Mouse (Mus musculus) heart, embryonic 13.5 days (tissue): Measurements from ENCODE around the gene Ano3. TPM values are rescaled to one million over a fixed set of nuclear protein-coding genes. Genes with fewer than 3 reads are reported as not detected.
A peak's percentile ranks its signal among the peaks of the same experiment; 100 is the strongest.
"Not testable (repeated sequence)": the region's sequence is repeated elsewhere in the genome, so short reads cannot be mapped to it uniquely, and the experiment has no call there.

Source experiments
- ATAC-seq: fragments of 200-750 bp; cut with Nextera tagmentation; 2 replicates; pipeline ENCODE4 v1.8.0; 2017; ENCODE audit warnings: moderate TSS enrichment; ENCODE audit not compliant: insufficient number of reproducible peaks, low FRiP score, low TSS enrichment; ENCODE audit errors: extremely low read depth
- H3K27ac ChIP-seq: fragments of 300-500 bp; sonication (generic); replicated peaks from 2 replicates; pipeline ENCODE4 v1.5.1; 2015; ENCODE audit warnings: moderate library complexity, mild to moderate bottlenecking, inconsistent platforms
- H3K27me3 ChIP-seq: fragments of 300-500 bp; sonication (generic); replicated peaks from 2 replicates; pipeline ENCODE4 v1.6.1; 2015; ENCODE audit warnings: mild to moderate bottlenecking, inconsistent platforms
- H3K36me3 ChIP-seq: fragments of 300-500 bp; sonication (generic); 2 replicates; pipeline ENCODE4 v1.6.1; 2015; ENCODE audit warnings: mild to moderate bottlenecking, inconsistent platforms
- H3K4me1 ChIP-seq: fragments of 300-500 bp; sonication (generic); 2 replicates; pipeline ENCODE4 v1.6.1; 2015; ENCODE audit warnings: inconsistent platforms
- H3K4me2 ChIP-seq: fragments of 300-500 bp; sonication (generic); 2 replicates; pipeline ENCODE4 v1.6.1; 2015; ENCODE audit warnings: inconsistent platforms, mild to moderate bottlenecking, moderate library complexity
- H3K4me3 ChIP-seq: fragments of 300-500 bp; sonication (generic); 2 replicates; pipeline ENCODE4 v1.5.1; 2015; ENCODE audit warnings: moderate library complexity, mild to moderate bottlenecking, inconsistent platforms
- H3K9ac ChIP-seq: fragments of 300-500 bp; sonication (generic); 2 replicates; pipeline ENCODE4 v1.6.1; 2015; ENCODE audit warnings: inconsistent platforms, mild to moderate bottlenecking, moderate library complexity
- H3K9me3 ChIP-seq: fragments of 300-500 bp; sonication (generic); 2 replicates; pipeline ENCODE4 v1.6.1; 2016; ENCODE audit warnings: inconsistent platforms
- WGBS: fragments of 180-500 bp; shearing (Covaris S2); methylation state at CpG from one replicate; pipeline ENCODE4 v1.1.7; 2015; ENCODE audit warnings: mixed read lengths; 5-methylcytosine and 5-hydroxymethylcytosine counted together
- polyA plus RNA-seq: library from polyadenylated mRNA; unstranded; fragments of >200 nt; fragmentation: Nextera tagmentation; extraction: Ambion mirVana; gene quantifications from 2 replicates; pipeline ENCODE4 v1.2.1, GENCODE M21; 2015

Ano3 gene
- 0.20 and 0.23 TPM in 2 replicates for polyA plus RNA-seq

DNA sequence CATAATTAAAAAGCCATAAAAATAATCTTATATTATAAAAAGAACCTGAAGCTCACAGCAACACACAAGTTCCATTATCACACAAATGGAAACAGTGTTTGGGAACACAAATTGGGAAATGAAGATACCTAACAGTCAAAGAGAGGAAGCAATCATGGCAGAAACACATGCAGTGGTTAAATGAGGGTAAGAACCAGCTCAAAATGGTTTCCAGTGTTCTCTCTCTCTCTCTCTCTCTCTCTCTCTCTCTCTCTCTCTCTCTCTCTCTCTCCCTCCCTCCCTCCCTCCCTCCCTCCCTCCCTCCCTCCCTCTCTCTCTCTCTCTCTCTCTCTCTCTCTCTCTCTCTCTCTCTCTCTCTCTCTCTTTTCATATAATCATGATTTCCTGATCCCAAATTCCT lies at the start of gene Ano3:
Gene Ano3 (minus strand): TSS at position 101 of the 400 bp plus-strand sequence.
- H3K4me3 ChIP-seq, result peak within 1 kb of the TSS; percentile 39
- not testable (repeated sequence) for ATAC-seq, H3K27me3 ChIP-seq, H3K9me3 ChIP-seq, H3K27ac ChIP-seq, H3K4me1 ChIP-seq, H3K36me3 ChIP-seq
- H3K4me2 ChIP-seq, result peak within 1 kb of the TSS; percentile 71
- peak within 1 kb of the TSS; percentile 29; the same call in 1 of the 2 replicates for H3K9ac ChIP-seq

DNA sequence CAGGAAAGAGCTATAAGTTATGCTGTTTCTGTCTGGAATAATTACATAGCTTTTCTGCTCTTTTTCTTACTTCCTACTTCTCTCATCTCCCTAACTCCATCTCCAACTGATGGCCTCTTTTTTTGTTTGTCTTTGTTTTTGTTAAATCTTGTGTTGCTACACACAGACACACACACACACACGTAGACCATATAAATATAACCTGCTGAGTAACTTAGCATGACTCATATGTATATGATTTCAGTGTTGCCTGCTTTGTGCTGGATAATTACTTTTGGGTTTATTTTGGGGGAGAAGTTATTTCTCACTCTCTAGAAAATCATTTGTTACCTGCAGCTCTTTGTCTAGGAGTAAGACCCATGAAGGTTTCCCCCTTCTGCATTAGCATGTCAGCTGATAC lies 39.3 kb upstream of the Ano3 start:
- Histone ChIP-seq H3K9me3 (no peaks in the 10 kb centered on the region), H3K4me1 (no peaks in the 10 kb centered on the region), H3K27ac (no peak overlapping the region), H3K9ac (no peak overlapping the region), H3K36me3 (no peaks in the 10 kb centered on the region), H3K4me2 (no peak overlapping the region), H3K27me3 (no peaks in the 10 kb centered on the region), H3K4me3 (no peak overlapping the region)
- no peak for ATAC-seq
- WGBS, result 67% methylated on average over 1 of the region's 1 CpGs

DNA sequence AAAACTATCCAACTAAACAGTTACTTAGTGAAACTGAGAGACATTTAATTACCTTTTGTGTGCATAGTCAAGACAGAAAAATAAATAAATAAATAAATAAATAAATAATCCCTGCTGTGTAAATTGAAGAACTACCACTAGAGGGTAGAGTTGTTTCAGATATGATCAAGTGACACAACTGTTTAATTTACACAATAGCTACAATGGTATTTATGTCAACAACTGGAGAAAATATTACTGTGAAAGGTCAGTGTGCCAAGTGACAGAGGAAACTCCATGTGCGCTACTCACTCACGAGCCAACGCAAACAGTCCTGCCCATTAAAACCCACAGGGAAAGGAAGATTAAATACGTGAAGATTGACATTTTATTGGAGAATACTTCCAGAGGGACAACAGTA lies 38.8 kb upstream of the Ano3 start:
- WGBS, result 80% methylated on average over 4 of the region's 4 CpGs
- H3K9me3 ChIP-seq, result no peaks in the 10 kb centered on the region
- H3K36me3 ChIP-seq, result no peaks in the 10 kb centered on the region
- no peaks in the 10 kb centered on the region for H3K27me3 ChIP-seq
- H3K9ac ChIP-seq, result no peak overlapping the region
- no peaks in the 10 kb centered on the region for H3K4me1 ChIP-seq
- no peak overlapping the region for H3K4me3 ChIP-seq
- no peak overlapping the region for H3K27ac ChIP-seq
- no peak overlapping the region for H3K4me2 ChIP-seq
- ATAC-seq, result no peak

DNA sequence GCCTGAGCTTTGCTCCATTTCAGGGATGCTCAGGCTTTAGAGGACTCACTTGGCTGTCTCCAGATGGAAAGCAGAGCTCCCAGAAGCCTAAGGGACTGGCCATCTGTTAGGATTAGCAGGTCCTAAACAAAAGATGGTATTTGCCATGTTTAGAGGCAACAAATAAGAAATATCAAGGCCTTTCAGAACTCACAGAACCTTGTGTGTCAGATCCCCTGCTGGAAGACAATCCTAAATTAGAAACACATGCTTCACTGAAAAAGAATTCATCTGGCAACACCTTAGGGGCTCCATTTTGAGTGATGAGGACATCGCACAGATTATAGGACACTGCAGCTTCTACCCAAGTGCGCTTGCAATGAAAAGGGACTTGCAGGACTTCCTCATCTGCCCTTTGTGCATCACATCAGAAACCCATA lies 35.1 kb upstream of the Ano3 start:
- no peak for ATAC-seq
- H3K9ac ChIP-seq, result no peak overlapping the region
- no peaks in the 10 kb centered on the region for H3K36me3 ChIP-seq
- 76% methylated on average over 2 of the region's 2 CpGs for WGBS
- H3K4me2 ChIP-seq, result no peak overlapping the region
- H3K9me3 ChIP-seq, result no peaks in the 10 kb centered on the region
- H3K27ac ChIP-seq, result no peak overlapping the region
- H3K27me3 ChIP-seq, result no peaks in the 10 kb centered on the region
- H3K4me1 ChIP-seq, result no peaks in the 10 kb centered on the region
- no peak overlapping the region for H3K4me3 ChIP-seq

DNA sequence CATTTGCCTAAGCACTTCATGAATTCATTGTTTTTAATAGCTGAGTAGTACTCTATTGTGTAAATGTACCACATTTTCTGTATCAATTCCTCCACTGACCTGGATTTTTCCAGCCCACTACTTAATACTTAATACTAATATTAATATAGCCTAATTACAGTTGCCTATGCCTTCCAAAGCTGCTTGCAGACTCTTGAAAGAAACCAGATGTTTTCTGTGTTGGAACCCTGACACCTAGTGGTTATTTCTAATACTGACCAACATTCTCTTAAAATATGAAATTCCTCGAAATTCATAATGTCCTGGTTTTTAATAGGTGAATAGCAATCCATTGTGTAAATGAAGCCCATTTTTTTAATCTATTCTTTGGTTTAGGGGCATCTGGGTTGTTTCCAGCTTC lies 31.0 kb upstream of the Ano3 start:
- Histone ChIP-seq H3K36me3 (no peaks in the 10 kb centered on the region), H3K9ac (no peak overlapping the region), H3K4me3 (no peak overlapping the region), H3K4me2 (no peak overlapping the region), H3K4me1 (no peaks in the 10 kb centered on the region), H3K27ac (no peak overlapping the region), H3K27me3 (no peaks in the 10 kb centered on the region), H3K9me3 (no peaks in the 10 kb centered on the region)
- WGBS, result 31% methylated on average over 1 of the region's 1 CpGs
- ATAC-seq, result no peak

DNA sequence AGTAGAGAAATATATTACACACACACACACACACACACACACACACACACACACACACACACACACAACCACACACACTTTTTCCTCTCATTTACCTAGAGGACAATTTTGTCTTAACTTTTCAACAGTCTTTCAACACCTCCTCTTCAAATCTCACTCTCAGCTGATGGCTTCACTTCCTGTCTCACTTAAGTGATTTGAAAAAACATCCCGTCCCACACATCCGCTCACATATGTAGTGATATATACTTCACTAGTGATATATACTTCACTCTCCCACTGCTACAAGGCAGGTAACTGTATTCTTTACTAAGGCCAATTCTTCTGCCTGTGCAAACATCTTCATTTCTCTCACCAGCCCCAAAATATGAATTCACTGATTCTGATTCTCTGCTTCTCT lies 28.9 kb upstream of the Ano3 start:
- no peak overlapping the region for H3K9ac ChIP-seq
- H3K9me3 ChIP-seq, result no peaks in the 10 kb centered on the region
- H3K27me3 ChIP-seq, result no peaks in the 10 kb centered on the region
- no peak overlapping the region for H3K27ac ChIP-seq
- no peaks in the 10 kb centered on the region for H3K36me3 ChIP-seq
- H3K4me1 ChIP-seq, result no peaks in the 10 kb centered on the region
- ATAC-seq, result no peak
- no peak overlapping the region for H3K4me3 ChIP-seq
- WGBS, result 31% methylated on average over 2 of the region's 2 CpGs
- H3K4me2 ChIP-seq, result no peak overlapping the region

- WGBS, result 71% methylated on average over 2 of the region's 2 CpGs
- H3K9ac ChIP-seq, result no peak overlapping the region
- no peaks in the 10 kb centered on the region for H3K36me3 ChIP-seq
- ATAC-seq, result no peak
- H3K4me2 ChIP-seq, result no peak overlapping the region
- no peaks in the 10 kb centered on the region for H3K4me1 ChIP-seq
- no peaks in the 10 kb centered on the region for H3K27me3 ChIP-seq
- H3K4me3 ChIP-seq, result no peak overlapping the region
- H3K9me3 ChIP-seq, result no peaks in the 10 kb centered on the region
- no peak overlapping the region for H3K27ac ChIP-seq
These were observed 26.1 kb upstream of the Ano3 start for GRCm38 (mm10) chr2:110976871-110977270.

- no peak overlapping the region for H3K4me2 ChIP-seq
These were observed 19.4 kb upstream of the Ano3 start for GRCm38 (mm10) chr2:110970158-110970557.

DNA sequence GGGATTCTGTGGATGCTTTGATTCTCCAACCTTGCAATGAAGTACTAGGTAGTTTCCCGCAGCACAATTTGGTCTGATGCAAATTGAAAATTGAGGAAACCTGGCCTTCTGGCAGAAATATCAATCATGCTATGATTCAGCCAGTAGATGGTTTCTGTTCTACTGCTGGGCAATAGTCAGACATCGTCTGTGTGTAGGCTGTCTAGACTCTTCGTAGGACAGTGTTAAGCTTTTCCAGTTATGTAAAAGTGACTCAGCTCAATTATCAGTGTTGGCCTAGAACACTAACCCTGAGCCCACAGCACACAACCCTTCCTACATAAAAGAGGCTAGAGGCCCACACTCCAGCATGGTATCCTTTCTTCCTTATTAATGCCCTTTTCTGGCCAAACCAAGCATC lies 14.7 kb upstream of the Ano3 start:
- H3K9me3 ChIP-seq, result no peaks in the 10 kb centered on the region
- 76% methylated on average over 3 of the region's 3 CpGs for WGBS
- no peaks in the 10 kb centered on the region for H3K4me1 ChIP-seq
- H3K9ac ChIP-seq, result no peak overlapping the region
- H3K4me3 ChIP-seq, result no peak overlapping the region
- no peaks in the 10 kb centered on the region for H3K27me3 ChIP-seq
- no peak for ATAC-seq
- no peak overlapping the region for H3K27ac ChIP-seq
- no peaks in the 10 kb centered on the region for H3K36me3 ChIP-seq
- H3K4me2 ChIP-seq, result no peak overlapping the region

More at GRCm38 (mm10) chr2:110970158-110970557, 19.4 kb upstream of the Ano3 start:
- Histone ChIP-seq H3K36me3 (no peaks in the 10 kb centered on the region), H3K9ac (no peak overlapping the region), H3K4me3 (no peak overlapping the region), H3K27ac (no peak overlapping the region), H3K4me1 (no peaks in the 10 kb centered on the region), H3K9me3 (no peaks in the 10 kb centered on the region), H3K27me3 (no peaks in the 10 kb centered on the region)
- WGBS, result 70% methylated on average over 2 of the region's 2 CpGs
- ATAC-seq, result no peak

- 51% methylated on average over 3 of the region's 3 CpGs for WGBS
- Histone ChIP-seq H3K4me2 (peak overlapping the region; percentile 71), H3K4me3 (peak overlapping the region; percentile 39; the same call in 1 of the 2 replicates)
These were observed 305 bp downstream of the Ano3 start for GRCm38 (mm10) chr2:110950432-110950803.

GRCm38 (mm10) chr2:110949679-110950431 lies 868 bp downstream of the Ano3 start:
- H3K4me3 ChIP-seq, result peak overlapping the region; percentile 39
- no peak overlapping the region for H3K27ac ChIP-seq
- no peaks in the 10 kb centered on the region for H3K27me3 ChIP-seq
- H3K9me3 ChIP-seq, result no peaks in the 10 kb centered on the region
- peak; percentile 58; the same call in 1 of the 2 replicates for ATAC-seq
- WGBS, result 9% methylated on average over 20 of the region's 20 CpGs
- H3K4me2 ChIP-seq, result peak overlapping the region; percentile 71
- no peaks in the 10 kb centered on the region for H3K36me3 ChIP-seq
- peak overlapping the region; percentile 29; the same call in 1 of the 2 replicates for H3K9ac ChIP-seq
- H3K4me1 ChIP-seq, result peaks cover 10% of the 10 kb centered on the region

More at GRCm38 (mm10) chr2:110950432-110950803, 305 bp downstream of the Ano3 start:
- Histone ChIP-seq H3K9ac (no peak overlapping the region), H3K9me3 (no peaks in the 10 kb centered on the region), H3K27ac (no peak overlapping the region), H3K4me1 (peaks cover 10% of the 10 kb centered on the region), H3K27me3 (no peaks in the 10 kb centered on the region), H3K36me3 (no peaks in the 10 kb centered on the region)
- ATAC-seq, result no peak

DNA sequence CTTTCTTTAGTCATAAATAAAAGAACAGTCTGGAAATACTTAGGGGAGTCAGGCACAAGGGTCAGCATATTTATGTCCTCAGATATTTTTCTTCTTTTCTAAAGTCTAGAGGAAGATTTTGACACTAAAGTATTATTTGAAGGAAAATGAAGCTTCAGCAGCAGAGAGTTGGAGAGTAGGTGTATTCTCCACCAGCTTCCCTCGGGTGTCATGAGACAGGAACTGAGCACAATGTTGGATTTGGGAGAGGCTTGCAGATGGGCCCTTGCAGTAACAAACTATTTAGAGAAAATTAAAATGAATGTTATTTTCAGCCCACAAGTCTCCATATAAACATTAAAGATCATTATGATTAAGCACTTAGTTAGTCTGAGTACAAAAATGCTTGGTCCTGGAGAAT lies 5.6 kb downstream of the Ano3 start:
- Histone ChIP-seq H3K27me3 (no peaks in the 10 kb centered on the region), H3K27ac (no peak overlapping the region), H3K9me3 (no peaks in the 10 kb centered on the region), H3K9ac (no peak overlapping the region), H3K4me3 (no peak overlapping the region), H3K36me3 (no peaks in the 10 kb centered on the region), H3K4me2 (no peak overlapping the region), H3K4me1 (peaks cover 6% of the 10 kb centered on the region)
- WGBS, result 56% methylated on average over 1 of the region's 1 CpGs
- no peak for ATAC-seq
